Mouse (Mus musculus): ENCODE results near the gene Shisa3. TPM values are rescaled to one million over a fixed set of nuclear protein-coding genes. Genes with fewer than 3 reads are reported as not detected.

The Shisa3 gene
- 1 to 10 TPM in 1 of 2 experiments, under 1 TPM in 1; 0.94 to 1.9 TPM for total RNA-seq (2021)
- long read RNA-seq, experiment 1, partial matches to known transcripts, result 0 of 18 reads
- long read RNA-seq, experiment 1, other reads (novel, unspliced or antisense), result 15 of 18 reads
- long read RNA-seq, experiment 2, partial matches to known transcripts, result 0 of 9 reads
- long read RNA-seq, experiment 2, other reads (novel, unspliced or antisense), result 6 of 9 reads

- peak; percentile 28 for DNase-seq
These were observed at the start of gene Shisa3 for GRCm38 (mm10) chr5:67607804-67608673. Shisa3 (plus strand) TSS chr5:67607882.

- no peak for DNase-seq
These were observed 49.0 kb upstream of the Shisa3 start for GRCm38 (mm10) chr5:67558644-67559043.

DNA sequence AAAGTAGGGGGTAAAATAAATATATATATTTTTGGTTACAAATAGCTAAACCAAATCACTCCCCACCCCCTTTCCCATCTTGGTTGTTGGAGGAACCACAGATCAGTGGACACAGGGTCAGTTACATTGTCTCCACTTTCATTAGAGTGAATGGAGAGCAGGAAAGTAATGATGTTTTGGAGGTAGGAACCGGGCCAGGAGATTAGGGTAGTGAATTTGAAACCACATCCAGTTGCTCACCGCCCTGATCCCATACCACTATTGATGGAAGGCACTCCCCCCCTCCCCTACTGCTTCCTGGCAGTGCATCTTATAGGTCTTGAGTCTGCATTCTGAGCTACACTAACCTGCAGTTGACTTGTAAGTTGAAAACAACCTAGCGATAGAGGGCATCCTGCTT is 48.6 kb upstream of the Shisa3 start:
- no peak for DNase-seq

DNA sequence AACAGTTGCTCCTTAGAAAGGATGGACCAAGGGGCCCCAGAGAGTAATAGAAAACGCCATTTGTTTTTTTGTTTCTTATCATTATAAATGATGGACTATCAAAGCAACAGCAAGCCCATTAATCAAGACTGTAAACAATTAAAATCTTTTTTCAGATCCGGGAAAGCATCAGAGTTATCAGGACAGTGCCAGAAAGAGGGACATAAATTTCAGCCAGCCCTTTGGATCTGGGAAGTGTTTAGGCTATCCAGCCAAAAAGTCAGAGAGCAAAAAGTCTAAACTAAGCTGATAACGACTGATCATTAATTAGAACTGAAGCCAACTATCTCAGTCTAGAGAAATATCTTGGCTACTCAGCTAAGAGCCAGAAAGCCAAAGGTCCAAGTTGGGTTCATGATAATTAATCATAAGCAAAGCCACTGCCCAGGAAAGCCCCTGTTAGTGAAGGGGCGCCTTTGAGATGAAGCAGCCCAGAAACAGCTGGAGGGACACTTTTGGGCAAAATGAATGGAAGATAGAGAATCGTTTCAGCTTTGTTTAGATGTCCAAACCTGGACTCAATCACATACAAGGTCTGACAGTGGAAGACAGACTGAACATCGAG is 35.0 kb upstream of the Shisa3 start:
- no peak for DNase-seq

- no peak for DNase-seq
These were observed 33.6 kb upstream of the Shisa3 start for GRCm38 (mm10) chr5:67574039-67574438.

GRCm38 (mm10) chr5:67575705-67576104 is 32.0 kb upstream of the Shisa3 start:
- DNase-seq, result no peak

DNA sequence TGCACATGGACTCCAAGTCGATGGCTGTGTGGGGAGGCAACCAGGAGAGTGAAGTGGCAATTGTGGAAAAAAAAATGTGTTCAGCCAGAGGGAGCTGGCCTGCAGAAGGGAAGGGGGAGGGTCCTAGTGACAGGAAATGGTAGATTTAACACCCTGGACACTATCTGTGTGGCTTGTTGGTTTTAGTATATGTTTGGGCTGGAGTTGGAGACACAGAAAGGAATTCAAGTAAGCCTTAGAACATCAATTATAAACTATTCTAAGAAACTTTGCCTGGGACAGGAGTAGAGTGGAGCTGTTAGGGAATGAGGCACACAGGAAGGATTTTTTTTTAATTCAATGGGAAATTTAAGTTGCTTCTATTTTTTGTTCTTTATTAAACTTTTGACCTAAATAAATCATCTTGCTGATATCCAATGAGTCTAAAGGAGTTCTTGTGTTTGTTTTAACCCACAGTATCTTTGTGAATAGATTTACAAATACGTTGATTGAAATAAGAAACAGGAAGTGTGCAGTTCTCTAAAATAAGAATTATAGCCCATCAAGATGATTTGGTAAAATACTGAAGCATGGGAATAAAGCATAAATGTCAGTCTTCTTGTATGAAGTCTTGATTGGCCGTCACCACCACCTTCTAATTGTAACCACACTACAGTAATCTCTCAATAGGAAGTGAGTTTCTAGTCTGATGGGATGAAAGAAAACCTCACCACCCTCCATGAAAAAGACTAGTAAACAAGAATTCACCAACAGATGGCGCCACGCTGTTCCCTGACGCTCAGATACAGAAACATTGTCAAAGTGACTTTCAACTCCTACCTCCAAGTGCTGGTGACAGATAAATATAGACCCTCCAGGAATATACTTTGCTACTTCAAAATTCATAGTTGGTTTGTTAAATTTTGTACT is 27.7 kb upstream of the Shisa3 start:
- DNase-seq, result no peak

- no peak for DNase-seq
These were observed 12.6 kb upstream of the Shisa3 start for GRCm38 (mm10) chr5:67595070-67595469.

DNA sequence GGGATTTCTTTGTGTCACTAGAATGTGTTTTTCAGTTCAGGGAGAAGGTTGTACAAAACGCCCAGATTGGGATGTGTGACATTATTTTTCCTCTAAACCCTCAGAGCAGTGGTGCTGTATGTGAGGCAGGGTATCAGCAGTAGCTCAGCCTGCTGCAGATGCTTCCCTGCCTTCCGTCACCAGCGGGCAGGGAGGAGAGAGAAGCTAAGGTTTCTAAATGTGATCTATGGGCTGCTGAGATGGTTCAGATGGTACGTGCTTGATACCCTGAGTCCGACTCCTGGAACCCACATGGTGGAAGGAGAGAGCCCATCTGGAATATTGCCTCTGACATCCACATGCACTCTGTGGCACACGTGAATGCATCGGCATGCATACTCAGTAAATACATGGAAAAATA is 12.1 kb upstream of the Shisa3 start:
- DNase-seq, result no peak

DNA sequence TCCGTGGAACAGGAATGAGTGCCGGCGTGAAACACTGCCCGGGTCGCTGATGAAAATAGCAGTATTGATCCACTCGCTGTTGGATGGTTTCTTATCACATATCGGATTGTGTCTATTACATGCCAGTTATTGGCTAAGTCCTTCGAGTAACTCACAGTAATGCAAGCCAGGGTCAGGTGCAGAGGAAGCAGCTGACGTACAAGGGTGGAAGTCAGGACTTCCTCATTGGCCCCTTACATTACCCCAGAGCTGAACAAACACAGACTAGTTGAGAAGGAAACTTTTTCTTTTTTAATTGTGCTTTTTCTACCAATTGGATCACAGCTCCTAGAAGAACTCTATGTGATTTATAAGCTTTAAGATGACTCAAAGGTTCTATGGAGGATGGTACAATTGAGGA is 7.7 kb upstream of the Shisa3 start:
- no peak for DNase-seq

GRCm38 (mm10) chr5:67605951-67606350 is 1.7 kb upstream of the Shisa3 start:
- no peak for DNase-seq

DNA sequence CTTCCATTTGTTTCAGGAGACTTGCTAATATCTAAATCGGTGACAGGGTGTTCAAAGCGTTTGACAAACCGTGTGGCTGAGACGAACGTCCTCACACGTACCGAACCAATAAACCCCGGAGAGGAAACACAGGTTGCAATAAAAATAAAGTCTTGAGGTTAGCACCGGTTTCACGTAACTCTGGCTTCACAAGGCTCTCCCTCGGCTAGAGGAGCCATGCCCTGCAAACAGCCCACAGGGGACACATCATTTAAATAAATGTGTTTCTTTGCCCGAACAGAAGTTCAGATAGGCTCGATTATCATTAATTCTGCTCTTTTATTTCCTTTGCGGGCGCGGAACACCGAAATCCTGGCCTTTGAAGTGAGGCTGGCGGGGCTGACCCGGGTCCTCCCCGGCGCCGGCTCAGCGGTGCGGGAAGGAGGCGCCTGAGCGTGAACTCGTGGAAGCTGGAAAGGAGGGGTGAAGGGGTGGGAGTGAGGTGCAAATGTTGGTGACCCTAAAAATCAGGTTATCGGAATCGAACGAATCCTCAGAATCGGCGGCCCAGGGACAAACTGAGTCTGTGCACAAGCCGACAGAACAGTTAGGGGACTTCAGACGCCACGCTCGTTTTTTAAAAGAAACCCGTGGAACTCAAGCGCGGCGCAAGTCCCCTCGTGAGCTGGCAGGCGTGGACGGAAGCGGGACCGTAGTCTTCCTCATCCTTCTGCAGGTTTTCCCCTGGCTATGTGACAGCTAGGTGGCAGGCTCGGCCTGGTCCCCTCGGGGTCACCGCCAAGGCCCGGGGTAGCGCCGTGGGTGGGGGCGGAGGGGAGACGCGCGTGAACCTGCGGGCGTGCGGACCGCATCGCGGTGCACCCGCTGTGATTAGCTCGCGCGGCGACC is 522 bp upstream of the Shisa3 start:
- peak; percentile 15 for DNase-seq

DNA sequence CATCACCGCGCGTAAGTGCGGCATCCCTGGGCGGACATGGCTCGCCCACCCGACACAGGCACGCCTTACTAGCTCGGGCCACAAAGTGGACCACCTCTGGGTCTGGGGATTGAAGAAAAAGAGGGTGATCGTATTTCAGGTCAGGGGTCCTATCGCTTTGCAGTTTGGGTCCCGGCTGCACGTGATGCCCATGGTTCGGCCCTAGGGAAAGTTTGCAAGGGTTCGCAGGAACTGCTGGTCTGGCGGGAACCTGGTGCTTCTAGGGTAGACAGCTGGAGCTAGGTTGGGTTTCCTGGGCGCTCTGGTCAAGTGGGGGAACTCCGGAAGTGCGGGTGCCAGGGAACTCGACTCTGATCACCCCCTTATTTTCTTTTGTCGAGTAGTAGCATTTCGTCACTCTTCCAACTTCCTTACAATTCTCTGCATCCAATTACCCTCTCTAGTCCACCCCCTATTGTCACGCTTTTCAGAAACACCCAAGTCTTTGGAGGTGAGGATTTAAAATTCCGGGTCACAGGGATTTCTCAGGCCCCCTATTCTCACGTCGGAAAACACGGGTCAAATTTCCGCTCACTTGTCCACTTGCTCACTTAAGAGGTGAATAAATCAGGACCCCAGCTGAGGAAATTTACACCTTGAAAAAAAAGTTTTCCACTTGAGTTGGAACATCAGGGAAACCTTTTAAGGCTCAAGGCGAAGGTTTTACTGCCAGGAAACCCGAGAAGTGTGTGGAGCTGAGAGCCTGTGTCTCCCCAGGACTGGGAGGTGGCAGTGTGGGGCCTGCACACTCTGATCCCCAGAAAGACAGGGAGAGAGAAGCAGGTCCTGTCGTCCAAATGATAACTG is 1.2 kb downstream of the Shisa3 start:
- DNase-seq, result no peak

DNA sequence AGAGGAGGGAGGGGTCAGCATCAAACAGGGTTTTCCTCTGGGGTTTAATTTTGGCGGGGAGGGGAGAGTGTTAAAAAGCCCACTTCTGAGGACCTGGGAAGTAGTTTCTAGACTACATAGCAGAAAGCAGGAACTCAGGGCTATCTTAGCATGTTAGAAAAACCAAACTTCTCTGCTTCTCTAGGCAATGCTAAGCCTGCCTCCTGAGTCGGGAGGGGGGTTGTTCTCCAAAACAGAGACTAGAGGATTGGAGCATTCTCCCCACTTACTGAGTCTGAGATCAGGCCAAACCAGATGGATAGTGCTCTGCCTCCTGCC is 1.8 kb downstream of the Shisa3 start:
- DNase-seq, result no peak

DNA sequence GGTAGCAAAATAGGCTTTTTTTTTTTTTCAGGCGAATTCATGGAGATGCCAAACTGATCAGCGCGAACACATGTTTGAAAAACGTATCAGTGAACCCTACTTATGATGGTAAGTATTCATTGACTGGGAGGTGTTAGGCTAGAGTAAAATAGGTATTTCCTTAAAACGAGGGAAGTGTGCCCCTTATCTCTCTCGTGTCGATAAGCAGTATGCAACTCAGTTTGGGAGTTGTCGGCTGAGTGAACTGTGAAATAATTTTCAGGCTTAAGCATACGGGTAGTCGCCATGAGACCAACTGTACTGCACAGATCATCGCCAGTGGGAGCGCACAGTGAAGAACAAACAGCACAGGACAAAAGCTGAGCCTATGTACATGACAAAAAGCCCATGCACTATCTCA is 13.5 kb downstream of the Shisa3 start:
- DNase-seq, result no peak

DNA sequence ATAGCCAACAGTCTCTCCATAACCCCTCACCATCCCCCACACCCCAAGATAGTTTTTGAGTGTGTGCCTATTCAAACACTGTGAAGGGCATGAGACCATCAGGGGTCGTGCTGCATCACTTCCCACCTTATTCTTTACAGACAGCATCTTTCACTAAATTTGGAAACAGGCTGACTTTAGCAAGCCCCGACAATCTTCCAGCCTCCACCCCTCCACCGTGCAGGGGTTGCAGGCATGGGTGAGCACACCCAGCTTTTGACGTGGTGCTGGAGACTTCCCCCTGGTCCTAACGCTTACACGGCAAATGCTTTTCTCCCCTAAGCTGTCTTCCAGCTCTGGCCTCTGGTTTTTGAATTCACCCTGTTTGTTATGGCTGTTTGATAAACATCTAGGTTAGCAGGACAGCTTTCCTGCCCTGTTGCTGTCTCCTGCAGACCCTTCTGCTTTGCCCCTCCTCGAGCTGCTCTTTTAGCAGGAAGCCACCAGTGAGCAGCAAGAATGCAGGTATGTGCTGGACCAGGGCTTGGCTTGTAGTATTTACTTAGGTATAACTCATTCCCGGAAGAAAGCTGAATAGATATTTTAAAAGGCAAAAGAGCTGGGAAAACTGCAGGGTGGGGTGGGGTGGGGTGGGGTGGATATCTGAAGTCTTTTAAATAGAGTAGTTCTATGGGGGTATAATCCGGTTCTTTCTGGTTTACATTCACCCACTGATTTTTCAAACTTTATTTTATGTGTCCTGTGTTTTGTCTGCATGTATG is 20.7 kb downstream of the Shisa3 start:
- no peak for DNase-seq

- DNase-seq, result no peak
These were observed 21.8 kb downstream of the Shisa3 start for GRCm38 (mm10) chr5:67629440-67629839.

GRCm38 (mm10) chr5:67629861-67630260 is 22.2 kb downstream of the Shisa3 start:
- no peak for DNase-seq

DNA sequence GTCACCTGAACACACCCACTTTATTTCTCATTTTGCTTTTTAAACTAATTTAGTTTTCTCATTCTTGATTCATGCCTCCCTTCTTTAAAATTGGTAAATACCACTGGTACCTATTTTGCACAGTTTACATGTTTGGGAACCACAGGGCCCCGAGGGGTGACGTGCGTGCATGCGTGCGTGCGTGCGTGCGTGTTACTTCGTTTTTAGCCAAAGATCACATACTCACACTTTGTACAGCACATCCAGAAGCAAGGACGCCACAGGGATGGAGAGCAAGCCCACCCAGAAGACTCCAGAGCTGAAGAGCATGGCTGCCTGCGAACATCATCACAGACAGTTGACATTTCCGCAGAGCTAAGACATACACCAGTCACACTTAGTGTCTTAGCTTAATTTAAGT is 23.6 kb downstream of the Shisa3 start:
- DNase-seq, result no peak

Measured in gastrocnemius, postnatal 25 days (tissue).